Mouse (Mus musculus) embryonic facial prominence, embryonic 12.5 days (tissue): ENCODE measurements around the gene Dnajc15. TPM values are rescaled to one million over a fixed set of nuclear protein-coding genes. Genes with fewer than 3 reads are reported as not detected.

ENCODE experiments used
- ATAC-seq: fragments of 200-750 bp; cut with Nextera tagmentation; 2 replicates; pipeline ENCODE4 v1.8.0; 2017; ENCODE audit not compliant: insufficient number of reproducible peaks, insufficient read depth, low FRiP score, low TSS enrichment
- H3K27ac ChIP-seq: fragments of 300-500 bp; sonication (generic); 2 replicates; pipeline ENCODE4 v1.5.1; 2016; ENCODE audit warnings: mild to moderate bottlenecking
- H3K27me3 ChIP-seq: fragments of 300-500 bp; sonication (generic); 2 replicates; pipeline ENCODE4 v1.6.1; 2016; ENCODE audit warnings: mild to moderate bottlenecking, moderate library complexity
- H3K36me3 ChIP-seq: fragments of 300-500 bp; sonication (generic); 2 replicates; pipeline ENCODE4 v1.6.1; 2016; ENCODE audit warnings: mild to moderate bottlenecking
- H3K4me1 ChIP-seq: fragments of 300-500 bp; sonication (generic); 2 replicates; pipeline ENCODE4 v1.6.1; 2016
- H3K4me2 ChIP-seq: fragments of 300-500 bp; sonication (generic); replicated peaks from 2 replicates; pipeline ENCODE4 v1.6.1; 2016; ENCODE audit warnings: mild to moderate bottlenecking, moderate library complexity
- H3K4me3 ChIP-seq: fragments of 300-500 bp; sonication (generic); 2 replicates; pipeline ENCODE4 v1.5.1; 2016; ENCODE audit warnings: mild to moderate bottlenecking
- H3K9ac ChIP-seq: fragments of 300-500 bp; sonication (generic); 2 replicates; pipeline ENCODE4 v1.6.1; 2016; ENCODE audit warnings: mild to moderate bottlenecking, moderate library complexity
- H3K9me3 ChIP-seq: fragments of 300-500 bp; sonication (generic); 2 replicates; pipeline ENCODE4 v1.6.1; 2016; ENCODE audit warnings: mild to moderate bottlenecking, moderate library complexity
- WGBS: fragments of 180-500 bp; shearing (Covaris S2); methylation state at CpG from one replicate; pipeline ENCODE4 v1.1.7; 2016; 5-methylcytosine and 5-hydroxymethylcytosine counted together
- polyA plus RNA-seq: library from polyadenylated mRNA; unstranded; fragments of >200 nt; fragmentation: Nextera tagmentation; extraction: Ambion mirVana; gene quantifications from 2 replicates; pipeline ENCODE4 v1.2.1, GENCODE M21; 2016

The Dnajc15 gene
- 88.4 and 104 TPM in 2 replicates for polyA plus RNA-seq

DNA sequence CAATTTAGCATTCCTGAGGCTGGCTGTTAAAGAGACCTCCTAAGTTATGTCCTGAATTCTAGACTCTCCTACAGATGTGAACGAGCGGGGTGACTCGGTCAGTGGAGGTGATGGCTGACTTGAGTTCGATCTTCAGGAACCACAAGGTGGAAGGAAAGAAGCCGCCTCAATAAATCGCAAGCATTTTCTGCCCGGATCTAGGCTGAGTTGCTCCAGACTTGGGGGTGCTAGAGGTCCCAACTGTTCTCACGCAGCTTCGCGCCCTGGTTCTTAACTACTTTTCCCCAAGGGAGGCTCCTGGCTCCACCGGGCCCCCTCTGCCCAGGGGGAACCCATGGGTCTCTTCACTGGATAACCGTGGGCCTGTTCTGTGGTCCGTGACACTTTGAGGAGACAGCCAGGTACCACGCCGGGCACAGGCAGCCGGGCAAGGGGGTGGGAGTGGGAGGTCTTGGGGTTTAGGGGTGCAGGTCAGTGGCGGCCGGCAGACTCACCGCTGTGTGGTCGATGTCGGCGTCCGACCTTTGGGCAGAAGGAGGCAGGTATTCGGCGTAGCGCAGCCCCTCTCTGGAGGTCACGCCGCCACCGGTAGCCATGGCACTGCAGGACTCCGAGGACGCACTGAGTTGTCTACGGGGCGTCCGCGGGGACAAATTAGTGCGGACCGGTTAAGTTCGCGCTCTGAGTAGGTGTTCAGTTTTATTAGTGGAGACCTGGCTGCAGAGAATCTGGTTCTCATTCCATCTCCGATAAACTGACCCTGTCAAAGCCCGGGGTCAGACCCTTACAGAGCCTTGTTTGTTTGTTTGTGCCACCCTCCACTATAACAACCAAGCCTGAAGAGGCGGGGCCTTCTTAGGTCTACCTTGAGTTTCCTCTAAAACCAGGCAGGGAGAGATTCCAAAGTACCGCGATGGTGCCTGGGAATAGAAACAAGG lies at the start of gene Dnajc15:
Gene Dnajc15, minus strand, starts transcription at position 822 of the 938 bp plus-strand sequence.
- H3K9ac ChIP-seq, result peak within 1 kb of the TSS; percentile 84
- WGBS, result 1% methylated on average over 44 of the region's 44 CpGs
- H3K4me3 ChIP-seq, result peak within 1 kb of the TSS; percentile 96
- H3K4me2 ChIP-seq, result peak within 1 kb of the TSS; percentile 69
- H3K27me3 ChIP-seq, result no peaks in the 10 kb centered on the region
- no peaks in the 10 kb centered on the region for H3K4me1 ChIP-seq
- H3K36me3 ChIP-seq, result no peaks in the 10 kb centered on the region
- H3K9me3 ChIP-seq, result no peaks in the 10 kb centered on the region
- ATAC-seq, result peak; percentile 69; the same call in 1 of the 2 replicates
- no peak within 1 kb of the TSS for H3K27ac ChIP-seq

DNA sequence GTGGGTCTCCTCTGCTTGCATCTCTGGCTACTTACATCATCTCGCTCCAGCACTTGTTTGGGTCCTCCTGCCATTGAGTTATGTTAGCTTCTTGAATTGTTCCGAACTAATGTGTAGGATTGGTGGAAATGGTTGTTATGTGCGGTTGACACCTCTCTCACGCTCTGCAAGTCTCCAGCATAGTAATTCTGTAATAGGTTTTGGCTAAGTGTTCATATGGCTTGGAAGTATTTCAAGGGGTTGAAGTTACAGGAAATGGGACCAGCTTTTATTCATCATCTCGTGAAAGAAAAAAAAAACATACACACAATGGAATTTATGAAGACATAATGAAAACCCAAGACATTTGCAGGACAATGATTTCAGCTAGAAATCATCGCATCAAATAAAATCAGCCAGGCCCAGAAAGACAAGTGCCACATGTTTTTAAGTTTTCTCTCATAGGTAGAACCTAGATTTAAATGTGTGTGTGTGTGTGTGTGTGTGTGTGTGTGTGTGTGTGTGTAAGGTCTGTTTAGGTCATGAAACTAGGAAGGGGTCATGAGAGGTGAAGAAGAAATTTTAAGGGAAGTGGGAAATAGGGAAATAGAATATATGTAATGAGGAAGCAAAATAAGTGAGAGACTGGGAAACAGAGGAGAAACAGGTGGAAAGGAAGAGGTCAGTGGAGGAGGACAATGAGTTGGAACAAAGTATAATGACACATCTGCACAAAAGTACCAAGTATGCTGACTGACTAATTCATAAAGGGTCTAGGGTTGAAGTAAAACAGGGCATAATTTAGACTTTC lies 48.3 kb upstream of the Dnajc15 start:
- ATAC-seq, result no peak
- 71% methylated on average over 6 of the region's 6 CpGs for WGBS
- no peak overlapping the region for H3K9ac ChIP-seq

GRCm38 (mm10) chr14:77921641-77922040 lies 46.7 kb upstream of the Dnajc15 start:
- H3K9ac ChIP-seq, result no peak overlapping the region
- no peaks in the 10 kb centered on the region for H3K36me3 ChIP-seq
- no peak overlapping the region for H3K4me3 ChIP-seq
- H3K4me2 ChIP-seq, result no peak overlapping the region
- WGBS, result 89% methylated on average over 8 of the region's 8 CpGs
- no peak for ATAC-seq
- H3K27ac ChIP-seq, result no peak overlapping the region
- no peaks in the 10 kb centered on the region; the same call in 1 of the 2 replicates for H3K4me1 ChIP-seq
- H3K27me3 ChIP-seq, result no peaks in the 10 kb centered on the region
- no peaks in the 10 kb centered on the region for H3K9me3 ChIP-seq

More for the DNA sequence above, 48.3 kb upstream of the Dnajc15 start:
- Histone ChIP-seq H3K4me3 (no peak overlapping the region), H3K4me1 (no peaks in the 10 kb centered on the region; the same call in 1 of the 2 replicates), H3K27ac (no peak overlapping the region), H3K4me2 (no peak overlapping the region), H3K9me3 (no peaks in the 10 kb centered on the region), H3K27me3 (no peaks in the 10 kb centered on the region), H3K36me3 (no peaks in the 10 kb centered on the region)

DNA sequence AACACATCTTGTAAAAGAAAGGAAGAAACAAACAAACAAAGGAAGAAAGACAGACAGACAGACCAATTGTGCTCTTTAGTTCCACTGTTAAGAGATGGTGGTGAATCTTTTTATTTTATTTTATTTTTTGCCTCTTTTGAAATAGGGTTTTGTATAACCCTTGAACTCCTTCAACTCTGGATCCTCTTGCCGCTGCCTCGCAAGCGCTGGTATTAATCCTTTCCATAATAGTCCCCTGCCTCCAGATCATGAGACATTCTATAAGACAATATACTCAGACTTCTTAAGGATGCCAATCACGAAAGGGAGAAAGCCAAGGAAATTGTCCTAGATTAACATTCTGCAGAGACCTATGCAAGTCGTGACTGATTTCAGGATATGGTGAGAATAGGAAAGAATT lies 40.9 kb upstream of the Dnajc15 start:
- H3K4me2 ChIP-seq, result no peak overlapping the region
- no peaks in the 10 kb centered on the region for H3K9me3 ChIP-seq
- H3K9ac ChIP-seq, result no peak overlapping the region
- H3K36me3 ChIP-seq, result no peaks in the 10 kb centered on the region
- no peak overlapping the region for H3K4me3 ChIP-seq
- H3K27ac ChIP-seq, result no peak overlapping the region
- no peaks in the 10 kb centered on the region for H3K27me3 ChIP-seq
- no peak for ATAC-seq
- WGBS, result 85% methylated on average over 5 of the region's 5 CpGs
- no peaks in the 10 kb centered on the region for H3K4me1 ChIP-seq

DNA sequence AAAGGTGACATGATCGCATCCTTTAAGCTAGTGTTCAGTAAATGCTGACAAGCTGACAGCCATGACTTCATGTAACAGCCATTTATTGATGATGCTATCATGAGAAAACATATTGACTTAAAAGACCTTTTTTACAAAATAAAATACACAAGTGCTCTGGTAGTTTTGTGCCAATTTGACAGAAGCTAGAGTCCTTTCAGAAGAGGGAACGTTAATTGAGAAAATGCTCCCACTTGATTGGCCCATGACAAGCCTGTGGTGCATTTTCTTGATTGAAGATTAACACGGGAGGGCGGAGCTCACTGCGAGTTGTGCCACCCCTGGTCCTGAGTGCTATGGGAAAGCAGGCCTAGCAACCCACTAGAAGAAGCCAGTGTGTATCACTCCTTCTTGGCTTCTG lies 31.7 kb upstream of the Dnajc15 start:
- WGBS, result 80% methylated on average over 5 of the region's 5 CpGs
- H3K27me3 ChIP-seq, result no peaks in the 10 kb centered on the region
- H3K27ac ChIP-seq, result no peak overlapping the region
- H3K4me1 ChIP-seq, result no peaks in the 10 kb centered on the region
- H3K4me2 ChIP-seq, result no peak overlapping the region
- H3K9ac ChIP-seq, result no peak overlapping the region
- no peaks in the 10 kb centered on the region for H3K36me3 ChIP-seq
- no peaks in the 10 kb centered on the region for H3K9me3 ChIP-seq
- H3K4me3 ChIP-seq, result no peak overlapping the region
- no peak for ATAC-seq

GRCm38 (mm10) chr14:77905466-77905865 lies 30.5 kb upstream of the Dnajc15 start:
- H3K4me1 ChIP-seq, result no peaks in the 10 kb centered on the region
- H3K9ac ChIP-seq, result no peak overlapping the region
- H3K27me3 ChIP-seq, result no peaks in the 10 kb centered on the region
- no peaks in the 10 kb centered on the region for H3K36me3 ChIP-seq
- no peak overlapping the region for H3K4me3 ChIP-seq
- no peak overlapping the region for H3K27ac ChIP-seq
- ATAC-seq, result no peak
- H3K4me2 ChIP-seq, result no peak overlapping the region
- no peaks in the 10 kb centered on the region for H3K9me3 ChIP-seq
- WGBS, result 79% methylated on average over 5 of the region's 5 CpGs

GRCm38 (mm10) chr14:77904171-77904762 lies 29.3 kb upstream of the Dnajc15 start, which contains the start of gene Epsti1:
Gene Epsti1 (plus strand): TSS chr14:77904239.
- Histone ChIP-seq H3K27ac (no peak within 1 kb of the TSS), H3K27me3 (no peaks in the 10 kb centered on the region), H3K4me2 (no peak within 1 kb of the TSS), H3K4me1 (no peaks in the 10 kb centered on the region), H3K9me3 (no peaks in the 10 kb centered on the region), H3K9ac (no peak within 1 kb of the TSS), H3K36me3 (no peaks in the 10 kb centered on the region), H3K4me3 (no peak within 1 kb of the TSS)
- 62% methylated on average over 15 of the region's 15 CpGs for WGBS
- ATAC-seq, result no peak

DNA sequence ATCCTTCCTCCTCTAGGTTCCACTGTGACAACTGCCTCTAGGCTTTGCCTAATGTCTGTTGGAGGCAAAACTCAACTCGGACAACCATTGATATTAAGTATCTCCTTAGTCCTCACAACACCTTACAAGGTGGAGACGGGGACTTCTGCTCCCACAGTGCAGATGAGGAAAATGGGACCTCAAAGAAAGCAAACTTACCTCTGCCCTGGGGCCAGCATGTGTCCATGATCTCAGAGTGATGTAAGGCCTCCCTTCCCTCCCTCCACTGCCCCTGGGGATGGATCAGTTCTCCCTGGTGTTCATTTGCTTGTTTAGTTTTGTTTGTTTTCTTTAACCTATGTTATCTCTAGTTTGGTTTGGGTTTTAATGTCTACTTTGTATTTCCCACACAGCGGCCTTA lies 27.6 kb upstream of the Dnajc15 start:
- 76% methylated on average over 3 of the region's 3 CpGs for WGBS

GRCm38 (mm10) chr14:77895951-77896350 lies 21.0 kb upstream of the Dnajc15 start:
- Histone ChIP-seq H3K27me3 (no peaks in the 10 kb centered on the region), H3K4me2 (no peak overlapping the region), H3K9ac (no peak overlapping the region), H3K36me3 (no peaks in the 10 kb centered on the region), H3K9me3 (no peaks in the 10 kb centered on the region), H3K4me1 (no peaks in the 10 kb centered on the region), H3K27ac (no peak overlapping the region), H3K4me3 (no peak overlapping the region)
- 82% methylated on average over 3 of the region's 3 CpGs for WGBS
- no peak for ATAC-seq

More for the DNA sequence above, 27.6 kb upstream of the Dnajc15 start:
- H3K36me3 ChIP-seq, result no peaks in the 10 kb centered on the region
- H3K4me1 ChIP-seq, result no peaks in the 10 kb centered on the region
- ATAC-seq, result no peak
- no peak overlapping the region for H3K4me3 ChIP-seq
- H3K9me3 ChIP-seq, result no peaks in the 10 kb centered on the region
- H3K9ac ChIP-seq, result no peak overlapping the region
- no peak overlapping the region for H3K27ac ChIP-seq
- H3K4me2 ChIP-seq, result no peak overlapping the region
- no peaks in the 10 kb centered on the region for H3K27me3 ChIP-seq

DNA sequence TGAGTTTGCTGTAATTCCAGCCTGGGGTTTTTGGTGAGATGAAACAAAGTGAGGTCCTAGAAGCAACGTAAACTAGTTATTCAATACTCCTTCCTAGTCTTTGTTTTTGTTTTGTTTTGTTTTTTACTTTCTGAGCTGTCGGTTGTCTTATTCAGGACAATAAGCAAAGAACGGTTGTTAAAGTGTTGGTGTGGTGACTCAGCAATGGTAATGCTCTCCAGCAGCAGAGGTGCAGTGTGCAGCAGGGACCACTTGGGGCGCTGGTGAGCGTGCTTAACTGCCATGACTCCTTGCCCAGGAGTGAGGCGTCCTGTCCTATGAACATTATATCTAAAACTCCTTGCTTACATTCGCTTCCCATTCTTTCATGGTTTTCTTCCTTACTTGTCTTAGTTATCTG lies 15.0 kb upstream of the Dnajc15 start:
- no peak for ATAC-seq
- Histone ChIP-seq H3K4me3 (no peak overlapping the region), H3K9ac (no peak overlapping the region), H3K9me3 (no peaks in the 10 kb centered on the region), H3K36me3 (no peaks in the 10 kb centered on the region), H3K4me2 (no peak overlapping the region), H3K27me3 (no peaks in the 10 kb centered on the region), H3K4me1 (no peaks in the 10 kb centered on the region), H3K27ac (no peak overlapping the region)
- 88% methylated on average over 7 of the region's 7 CpGs for WGBS

DNA sequence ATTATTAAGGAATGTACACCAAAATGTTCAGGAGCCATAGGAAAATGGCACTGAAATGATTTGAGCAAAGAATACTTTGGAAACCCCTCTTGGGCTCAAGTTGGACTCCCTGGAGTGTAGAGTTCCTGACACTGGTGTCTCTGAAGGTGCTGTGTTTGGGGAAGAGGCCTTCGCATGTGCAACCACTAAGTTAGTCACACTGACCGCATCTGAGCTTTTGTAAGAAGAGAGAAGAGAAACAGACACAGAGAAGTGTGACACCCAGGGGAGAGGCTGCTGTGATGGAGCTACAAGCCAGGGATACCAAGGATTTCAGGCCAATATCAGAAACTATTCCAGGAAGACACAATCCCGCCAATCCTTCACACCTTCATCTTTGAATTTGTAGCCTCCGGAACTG lies 12.0 kb upstream of the Dnajc15 start:
- H3K4me2 ChIP-seq, result no peak overlapping the region
- WGBS, result 86% methylated on average over 4 of the region's 4 CpGs
- H3K9me3 ChIP-seq, result no peaks in the 10 kb centered on the region
- H3K36me3 ChIP-seq, result no peaks in the 10 kb centered on the region
- no peak overlapping the region for H3K27ac ChIP-seq
- no peak overlapping the region for H3K9ac ChIP-seq
- no peaks in the 10 kb centered on the region for H3K27me3 ChIP-seq
- ATAC-seq, result no peak
- no peaks in the 10 kb centered on the region for H3K4me1 ChIP-seq
- H3K4me3 ChIP-seq, result no peak overlapping the region
